Mouse (Mus musculus): ENCODE data around the gene Ccni. TPM values are rescaled to one million over a fixed set of nuclear protein-coding genes. Genes with fewer than 3 reads are reported as not detected.

Ccni gene
- polyA plus RNA-seq, 1 experiment from 2014 or later, result 142 TPM

DNA sequence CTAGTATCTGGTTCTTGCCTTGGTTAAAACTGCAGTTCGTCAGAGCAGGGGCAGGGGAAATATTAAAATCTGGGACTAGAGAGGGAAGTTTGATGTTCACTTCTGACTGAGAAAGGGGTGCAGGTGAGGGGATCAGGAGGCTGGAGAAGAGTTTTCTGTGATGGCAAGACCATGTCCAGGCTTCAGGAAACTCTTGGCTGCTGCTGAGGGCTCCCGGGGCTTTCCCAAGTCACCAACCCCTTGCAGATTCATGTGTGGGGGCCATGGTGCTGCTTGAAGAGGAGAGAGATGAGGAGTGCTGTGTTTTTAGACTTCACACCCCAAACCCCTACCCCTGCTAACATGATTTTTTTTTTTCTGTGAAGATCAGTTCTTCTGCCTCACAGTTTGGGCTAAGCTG lies 28.3 kb upstream of the Ccni start:
- H3K4me1 ChIP-seq (ENCODE audit: control insufficient read depth, insufficient read depth, low read length), result no peaks in the 10 kb centered on the region
- H3K27ac ChIP-seq (ENCODE audit: low read depth, low read length), result no peak overlapping the region
- WGBS, result 79% methylated on average over 2 of the region's 2 CpGs
- H3K27me3 ChIP-seq (ENCODE audit: control insufficient read depth, insufficient read depth, low read length), result no peaks in the 10 kb centered on the region
- no peak overlapping the region for H3K9ac ChIP-seq (ENCODE audit: low read length)
- H3K36me3 ChIP-seq (ENCODE audit: control insufficient read depth, insufficient read depth, low read length), result no peaks in the 10 kb centered on the region
- DNase-seq (ENCODE audit: low spot score) (no peak), ATAC-seq (ENCODE audit: insufficient read depth, low FRiP score, low TSS enrichment) (no peak)
- H3K9me3 ChIP-seq (ENCODE audit: control insufficient read depth, low read length), result no peaks in the 10 kb centered on the region
- no peak overlapping the region for H3K4me3 ChIP-seq (ENCODE audit: low read depth, low read length)
- H3K4me2 ChIP-seq (ENCODE audit: low read depth), result no peak overlapping the region

- H3K4me3 ChIP-seq (ENCODE audit: low read depth, low read length), result no peak overlapping the region
- H3K4me2 ChIP-seq (ENCODE audit: low read depth), result no peak overlapping the region
- no peaks in the 10 kb centered on the region for H3K36me3 ChIP-seq (ENCODE audit: control insufficient read depth, insufficient read depth, low read length)
- no peaks in the 10 kb centered on the region for H3K4me1 ChIP-seq (ENCODE audit: control insufficient read depth, insufficient read depth, low read length)
- no peaks in the 10 kb centered on the region for H3K9me3 ChIP-seq (ENCODE audit: control insufficient read depth, low read length)
- H3K27me3 ChIP-seq (ENCODE audit: control insufficient read depth, insufficient read depth, low read length), result no peaks in the 10 kb centered on the region
- DNase-seq (ENCODE audit: low spot score) (no peak), ATAC-seq (ENCODE audit: insufficient read depth, low FRiP score, low TSS enrichment) (no peak)
- H3K27ac ChIP-seq (ENCODE audit: low read depth, low read length), result no peak overlapping the region
- H3K9ac ChIP-seq (ENCODE audit: low read length), result no peak overlapping the region
- 80% methylated on average over 4 of the region's 4 CpGs for WGBS
Measured at GRCm38 (mm10) chr5:93234130-93234529, 27.8 kb upstream of the Ccni start.

GRCm38 (mm10) chr5:93232838-93233237 lies 26.5 kb upstream of the Ccni start:
- H3K9ac ChIP-seq (ENCODE audit: low read length), result no peak overlapping the region
- WGBS, result 91% methylated on average over 2 of the region's 2 CpGs
- no peaks in the 10 kb centered on the region for H3K36me3 ChIP-seq (ENCODE audit: control insufficient read depth, insufficient read depth, low read length)
- no peak overlapping the region for H3K4me2 ChIP-seq (ENCODE audit: low read depth)
- no peaks in the 10 kb centered on the region for H3K27me3 ChIP-seq (ENCODE audit: control insufficient read depth, insufficient read depth, low read length)
- no peak for ATAC-seq (ENCODE audit: insufficient read depth, low FRiP score, low TSS enrichment)
- no peaks in the 10 kb centered on the region for H3K4me1 ChIP-seq (ENCODE audit: control insufficient read depth, insufficient read depth, low read length)
- no peaks in the 10 kb centered on the region for H3K9me3 ChIP-seq (ENCODE audit: control insufficient read depth, low read length)
- no peak for DNase-seq (ENCODE audit: low spot score)
- no peak overlapping the region for H3K4me3 ChIP-seq (ENCODE audit: low read depth, low read length)
- no peak overlapping the region for H3K27ac ChIP-seq (ENCODE audit: low read depth, low read length)

DNA sequence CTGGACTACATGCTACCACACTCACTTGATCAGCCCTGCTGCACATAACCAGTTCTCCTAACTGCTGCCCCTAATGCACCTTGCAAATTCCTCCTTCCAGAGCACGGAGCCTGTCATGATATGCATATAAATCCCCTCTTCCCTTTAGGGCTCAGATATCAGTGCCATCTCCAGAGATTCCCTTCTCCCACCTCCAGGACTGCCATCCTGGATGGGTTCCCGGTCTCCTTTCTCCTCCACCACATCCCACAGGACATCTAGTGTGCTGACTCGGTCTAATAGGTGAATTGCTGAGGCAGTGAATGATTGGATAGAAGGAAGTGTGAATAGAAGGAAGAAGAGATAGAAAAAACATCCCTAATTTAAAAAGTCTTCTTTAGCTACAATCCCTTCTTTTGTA lies 25.4 kb upstream of the Ccni start:
- Histone ChIP-seq H3K27ac (ENCODE audit: low read depth, low read length) (no peak overlapping the region), H3K9me3 (ENCODE audit: control insufficient read depth, low read length) (no peaks in the 10 kb centered on the region), H3K4me1 (ENCODE audit: control insufficient read depth, insufficient read depth, low read length) (no peaks in the 10 kb centered on the region), H3K4me2 (ENCODE audit: low read depth) (no peak overlapping the region), H3K4me3 (ENCODE audit: low read depth, low read length) (no peak overlapping the region), H3K27me3 (ENCODE audit: control insufficient read depth, insufficient read depth, low read length) (no peaks in the 10 kb centered on the region), H3K36me3 (ENCODE audit: control insufficient read depth, insufficient read depth, low read length) (no peaks in the 10 kb centered on the region), H3K9ac (ENCODE audit: low read length) (no peak overlapping the region)
- ATAC-seq (ENCODE audit: insufficient read depth, low FRiP score, low TSS enrichment), result no peak
- DNase-seq (ENCODE audit: low spot score), result no peak
- WGBS, result 79% methylated on average over 3 of the region's 3 CpGs

DNA sequence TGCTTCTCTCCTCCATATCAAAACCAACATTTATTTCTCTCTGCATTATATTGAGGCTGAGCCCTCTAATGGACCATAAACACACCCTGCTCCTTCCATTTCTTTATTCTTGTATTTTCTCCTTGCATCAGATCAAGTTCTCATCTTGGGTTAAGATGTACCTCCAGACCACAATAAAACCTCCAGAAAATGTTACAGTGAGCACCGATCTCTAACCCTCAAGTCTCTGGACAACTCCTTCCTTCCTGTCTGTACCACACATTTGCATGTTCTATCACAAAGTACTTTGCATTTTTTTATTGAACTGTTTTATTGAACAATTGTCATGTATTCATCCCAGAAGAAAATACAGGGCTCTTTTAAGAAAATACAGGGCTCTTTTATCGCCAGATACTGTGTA lies 23.2 kb upstream of the Ccni start:
- no peaks in the 10 kb centered on the region for H3K27me3 ChIP-seq (ENCODE audit: control insufficient read depth, insufficient read depth, low read length)
- no peak overlapping the region for H3K27ac ChIP-seq (ENCODE audit: low read depth, low read length)
- ATAC-seq (ENCODE audit: insufficient read depth, low FRiP score, low TSS enrichment), result no peak
- H3K4me1 ChIP-seq (ENCODE audit: control insufficient read depth, insufficient read depth, low read length), result no peaks in the 10 kb centered on the region
- no peak overlapping the region for H3K4me2 ChIP-seq (ENCODE audit: low read depth)
- H3K9me3 ChIP-seq (ENCODE audit: control insufficient read depth, low read length), result no peaks in the 10 kb centered on the region
- no peak overlapping the region for H3K9ac ChIP-seq (ENCODE audit: low read length)
- no peak for DNase-seq (ENCODE audit: low spot score)
- 87% methylated on average over 2 of the region's 2 CpGs for WGBS
- H3K4me3 ChIP-seq (ENCODE audit: low read depth, low read length), result no peak overlapping the region
- H3K36me3 ChIP-seq (ENCODE audit: control insufficient read depth, insufficient read depth, low read length), result no peaks in the 10 kb centered on the region

DNA sequence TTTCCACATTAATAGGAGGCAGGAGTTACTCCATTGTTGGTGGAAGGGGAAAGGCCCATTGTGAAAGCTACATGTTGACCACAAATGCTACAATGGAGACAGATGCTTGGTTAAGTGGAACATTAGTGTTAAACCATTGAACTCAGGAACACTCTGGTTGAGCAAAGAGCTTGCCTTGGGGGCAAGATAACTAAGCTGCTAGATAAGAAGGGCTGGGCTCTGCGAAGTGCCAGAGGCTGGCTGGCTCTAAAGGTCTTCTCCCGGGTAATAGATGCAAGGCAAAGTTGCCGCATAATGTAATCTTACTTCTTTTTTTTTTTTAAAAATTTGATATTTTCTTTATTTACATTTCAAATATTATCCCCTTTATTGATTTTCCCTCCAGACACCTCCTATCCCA lies 20.9 kb upstream of the Ccni start:
- DNase-seq (ENCODE audit: low spot score) (no peak), ATAC-seq (ENCODE audit: insufficient read depth, low FRiP score, low TSS enrichment) (no peak)
- 88% methylated on average over 3 of the region's 3 CpGs for WGBS
- Histone ChIP-seq H3K27me3 (ENCODE audit: control insufficient read depth, insufficient read depth, low read length) (no peaks in the 10 kb centered on the region), H3K27ac (ENCODE audit: low read depth, low read length) (no peak overlapping the region), H3K9ac (ENCODE audit: low read length) (no peak overlapping the region), H3K4me2 (ENCODE audit: low read depth) (no peak overlapping the region), H3K4me3 (ENCODE audit: low read depth, low read length) (no peak overlapping the region), H3K9me3 (ENCODE audit: control insufficient read depth, low read length) (no peaks in the 10 kb centered on the region), H3K4me1 (ENCODE audit: control insufficient read depth, insufficient read depth, low read length) (no peaks in the 10 kb centered on the region), H3K36me3 (ENCODE audit: control insufficient read depth, insufficient read depth, low read length) (no peaks in the 10 kb centered on the region)

- Histone ChIP-seq H3K4me3 (ENCODE audit: low read depth, low read length) (no peak overlapping the region), H3K9me3 (ENCODE audit: control insufficient read depth, low read length) (no peaks in the 10 kb centered on the region), H3K36me3 (ENCODE audit: control insufficient read depth, insufficient read depth, low read length) (no peaks in the 10 kb centered on the region), H3K9ac (ENCODE audit: low read length) (no peak overlapping the region), H3K27ac (ENCODE audit: low read depth, low read length) (no peak overlapping the region), H3K27me3 (ENCODE audit: control insufficient read depth, insufficient read depth, low read length) (no peaks in the 10 kb centered on the region), H3K4me2 (ENCODE audit: low read depth) (no peak overlapping the region), H3K4me1 (ENCODE audit: control insufficient read depth, insufficient read depth, low read length) (no peaks in the 10 kb centered on the region)
- ATAC-seq (ENCODE audit: insufficient read depth, low FRiP score, low TSS enrichment) (no peak), DNase-seq (ENCODE audit: low spot score) (no peak)
- WGBS, result 87% methylated on average over 2 of the region's 2 CpGs
Measured at GRCm38 (mm10) chr5:93224549-93224948, 18.3 kb upstream of the Ccni start.

GRCm38 (mm10) chr5:93221661-93222060 lies 15.4 kb upstream of the Ccni start:
- Histone ChIP-seq H3K4me2 (ENCODE audit: low read depth) (no peak overlapping the region), H3K36me3 (ENCODE audit: control insufficient read depth, insufficient read depth, low read length) (no peaks in the 10 kb centered on the region), H3K4me3 (ENCODE audit: low read depth, low read length) (no peak overlapping the region), H3K27ac (ENCODE audit: low read depth, low read length) (no peak overlapping the region), H3K9ac (ENCODE audit: low read length) (no peak overlapping the region), H3K27me3 (ENCODE audit: control insufficient read depth, insufficient read depth, low read length) (no peaks in the 10 kb centered on the region), H3K9me3 (ENCODE audit: control insufficient read depth, low read length) (no peaks in the 10 kb centered on the region), H3K4me1 (ENCODE audit: control insufficient read depth, insufficient read depth, low read length) (no peaks in the 10 kb centered on the region)
- ATAC-seq (ENCODE audit: insufficient read depth, low FRiP score, low TSS enrichment), result no peak
- 76% methylated on average over 3 of the region's 3 CpGs for WGBS
- no peak for DNase-seq (ENCODE audit: low spot score)

GRCm38 (mm10) chr5:93218375-93218774 lies 12.1 kb upstream of the Ccni start:
- H3K4me1 ChIP-seq (ENCODE audit: control insufficient read depth, insufficient read depth, low read length), result no peaks in the 10 kb centered on the region
- no peaks in the 10 kb centered on the region for H3K9me3 ChIP-seq (ENCODE audit: control insufficient read depth, low read length)
- H3K27ac ChIP-seq (ENCODE audit: low read depth, low read length), result no peak overlapping the region
- no peak overlapping the region for H3K4me2 ChIP-seq (ENCODE audit: low read depth)
- H3K27me3 ChIP-seq (ENCODE audit: control insufficient read depth, insufficient read depth, low read length), result no peaks in the 10 kb centered on the region
- no peak overlapping the region for H3K9ac ChIP-seq (ENCODE audit: low read length)
- WGBS, result 86% methylated on average over 3 of the region's 3 CpGs
- ATAC-seq (ENCODE audit: insufficient read depth, low FRiP score, low TSS enrichment) (no peak), DNase-seq (ENCODE audit: low spot score) (no peak)
- no peak overlapping the region for H3K4me3 ChIP-seq (ENCODE audit: low read depth, low read length)
- no peaks in the 10 kb centered on the region for H3K36me3 ChIP-seq (ENCODE audit: control insufficient read depth, insufficient read depth, low read length)
